Mouse (Mus musculus): Measurements from ENCODE around the gene Bmp5. TPM values are rescaled to one million over a fixed set of nuclear protein-coding genes. Genes with fewer than 3 reads are reported as not detected.

Bmp5 gene
- total RNA-seq, 1 experiment from 2014 or later = 4.0 TPM

Small RNAs within 50 kb of the gene (microRNA-seq; reads per million reads assigned to microRNA genes)
- 0 reads per million in 2 experiments for gene Gm44355

Other genes with a start within 250 kb of the Bmp5 start
- gene Tmod3, start 215.7 kb upstream of the Bmp5 start, total RNA-seq (2021) = 44.1 and 65.6 TPM in 2 replicates
- gene Tmod2, start 164.0 kb upstream of the Bmp5 start, total RNA-seq (2021) = 8.2 and 13.4 TPM in 2 replicates
- 14.8 and 19.0 TPM in 2 replicates for gene Lysmd2, start 149.6 kb upstream of the Bmp5 start, total RNA-seq (2021)
- gene Scg3, start 91.3 kb upstream of the Bmp5 start, total RNA-seq (2021) = 24.6 and 28.6 TPM in 2 replicates
- 2.1 and 3.0 TPM in 2 replicates for gene Hmgcll1, start 239.5 kb downstream of the Bmp5 start, total RNA-seq (2021)